Mouse (Mus musculus): ENCODE results near the gene Sod3. TPM values are rescaled to one million over a fixed set of nuclear protein-coding genes. Genes with fewer than 3 reads are reported as not detected.

Sod3 gene
- polyA plus RNA-seq, 1 experiment from 2014 or later: 71.0 TPM

DNA sequence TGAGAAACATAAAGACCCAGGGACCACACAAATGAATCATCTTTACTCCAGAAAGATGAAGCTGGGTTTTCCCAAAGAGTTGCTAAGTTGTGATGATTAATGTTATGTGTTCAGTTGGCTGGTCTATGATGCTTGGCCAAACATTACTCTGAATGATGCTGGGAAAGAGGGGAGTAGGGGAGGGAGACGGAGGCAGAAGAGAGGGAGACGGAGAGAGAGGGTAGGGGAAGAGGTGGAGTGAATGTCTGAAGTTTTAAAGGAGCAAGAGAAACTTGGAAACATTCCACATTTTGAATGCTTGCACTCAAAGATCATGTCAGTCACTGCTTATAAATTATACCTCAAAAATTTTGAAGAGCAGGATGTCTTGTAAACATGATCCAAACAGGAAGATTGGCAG lies 16.7 kb upstream of the Sod3 start:
- H3K27ac ChIP-seq: no peak overlapping the region
- no peaks in the 10 kb centered on the region for H3K36me3 ChIP-seq (ENCODE audit: insufficient read depth, low read length)
- H3K4me2 ChIP-seq (ENCODE audit: low read length): no peak overlapping the region
- 56% methylated on average over 2 of the region's 2 CpGs for WGBS
- no peak for TF ChIP-seq CTCF (IDR thresholded peaks at IDR 0.05; ENCODE audit: low read depth)
- H3K4me1 ChIP-seq (replicated peaks; ENCODE audit: insufficient read depth, low read length): no peaks in the 10 kb centered on the region
- H3K9me3 ChIP-seq (replicated peaks; ENCODE audit: low read length): no peaks in the 10 kb centered on the region
- ATAC-seq (replicated peaks; ENCODE audit: low FRiP score, low read depth): no peak
- H3K27me3 ChIP-seq (ENCODE audit: insufficient read depth, low read length): no peaks in the 10 kb centered on the region
- H3K9ac ChIP-seq (ENCODE audit: low read depth, low read length): no peak overlapping the region
- H3K4me3 ChIP-seq (replicated peaks; ENCODE audit: low read depth, low read length): no peak overlapping the region
- DNase-seq (ENCODE audit: low spot score): no peak

DNA sequence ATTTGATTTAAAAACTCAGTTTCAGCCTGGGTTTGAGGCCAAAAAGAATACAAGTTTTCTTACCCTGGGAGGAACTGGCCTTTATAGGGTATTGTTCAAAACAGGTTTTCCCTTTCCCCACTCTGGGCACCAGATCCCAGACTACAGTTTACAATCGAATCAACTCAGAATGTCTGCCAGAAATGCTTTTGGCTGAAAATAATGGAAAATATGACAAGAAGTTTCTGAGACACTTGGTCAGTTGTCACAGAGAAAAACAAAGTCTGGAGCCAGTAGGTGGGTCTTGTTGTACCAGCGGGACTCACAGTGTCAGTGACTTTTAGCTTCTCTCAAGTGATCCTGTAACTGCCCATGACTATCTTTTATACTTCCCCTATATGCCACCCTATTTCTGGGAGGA lies 13.1 kb upstream of the Sod3 start:
- ATAC-seq (replicated peaks; ENCODE audit: low FRiP score, low read depth): no peak

DNA sequence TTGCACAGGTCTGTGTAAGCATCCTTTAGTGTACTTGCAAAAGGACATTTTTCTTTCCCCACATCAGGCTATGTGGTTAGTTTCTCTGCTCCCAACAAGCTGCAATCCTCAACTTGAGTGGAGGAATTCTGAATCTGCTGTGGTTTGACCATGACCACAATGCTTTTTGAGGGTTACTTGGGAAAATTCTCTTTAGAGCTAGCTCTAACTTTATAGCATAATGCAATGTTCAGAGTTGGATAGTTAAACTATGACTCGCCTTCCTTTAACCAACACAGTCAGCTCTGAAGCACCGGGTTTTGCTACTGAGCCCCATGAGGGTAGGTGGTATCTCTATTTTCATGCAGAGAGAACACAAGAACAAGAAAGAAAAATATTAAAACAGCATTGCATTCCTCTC lies 12.0 kb upstream of the Sod3 start:
- H3K4me1 ChIP-seq (replicated peaks; ENCODE audit: insufficient read depth, low read length): no peaks in the 10 kb centered on the region
- no peaks in the 10 kb centered on the region for H3K36me3 ChIP-seq (ENCODE audit: insufficient read depth, low read length)
- no peak for TF ChIP-seq CTCF (IDR thresholded peaks at IDR 0.05; ENCODE audit: low read depth)
- H3K9me3 ChIP-seq (replicated peaks; ENCODE audit: low read length): no peaks in the 10 kb centered on the region
- ATAC-seq (replicated peaks; ENCODE audit: low FRiP score, low read depth) (no peak), DNase-seq (ENCODE audit: low spot score) (no peak)
- H3K27ac ChIP-seq: no peak overlapping the region
- H3K4me2 ChIP-seq (ENCODE audit: low read length): no peak overlapping the region
- 85% methylated on average over 2 of the region's 2 CpGs for WGBS
- no peaks in the 10 kb centered on the region for H3K27me3 ChIP-seq (ENCODE audit: insufficient read depth, low read length)
- no peak overlapping the region for H3K9ac ChIP-seq (ENCODE audit: low read depth, low read length)
- no peak overlapping the region for H3K4me3 ChIP-seq (replicated peaks; ENCODE audit: low read depth, low read length)

More for the DNA sequence above, 13.1 kb upstream of the Sod3 start:
- H3K27ac ChIP-seq: no peak overlapping the region
- TF ChIP-seq CTCF (IDR thresholded peaks at IDR 0.05; ENCODE audit: low read depth): no peak
- H3K9me3 ChIP-seq (replicated peaks; ENCODE audit: low read length): no peaks in the 10 kb centered on the region
- 89% methylated on average over 2 of the region's 2 CpGs for WGBS
- H3K36me3 ChIP-seq (ENCODE audit: insufficient read depth, low read length): no peaks in the 10 kb centered on the region
- H3K4me2 ChIP-seq (ENCODE audit: low read length): no peak overlapping the region
- H3K9ac ChIP-seq (ENCODE audit: low read depth, low read length): no peak overlapping the region
- H3K27me3 ChIP-seq (ENCODE audit: insufficient read depth, low read length): no peaks in the 10 kb centered on the region
- H3K4me3 ChIP-seq (replicated peaks; ENCODE audit: low read depth, low read length): no peak overlapping the region
- no peaks in the 10 kb centered on the region for H3K4me1 ChIP-seq (replicated peaks; ENCODE audit: insufficient read depth, low read length)
- DNase-seq (ENCODE audit: low spot score): no peak

DNA sequence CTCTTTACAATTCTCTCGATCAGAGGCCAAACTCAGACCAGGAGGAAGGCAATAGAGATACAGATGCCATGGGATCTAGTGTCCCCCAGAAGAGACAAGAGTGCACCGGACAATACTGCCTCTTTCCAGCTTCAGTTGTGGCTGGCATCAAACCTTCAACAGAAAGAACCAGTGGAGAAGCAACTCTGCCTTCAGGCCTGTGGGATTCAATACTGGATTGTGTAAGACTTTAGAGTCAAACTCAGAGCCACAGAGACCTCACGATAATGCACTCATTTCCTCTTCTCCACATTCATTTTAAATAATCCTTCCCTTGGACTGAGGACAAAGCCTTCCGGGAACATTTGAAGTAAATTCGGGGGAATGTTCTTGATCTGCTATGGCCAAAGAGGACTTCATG lies 10.9 kb upstream of the Sod3 start:
- no peak for DNase-seq (ENCODE audit: low spot score)
- ATAC-seq (replicated peaks; ENCODE audit: low FRiP score, low read depth): no peak
- H3K4me1 ChIP-seq (replicated peaks; ENCODE audit: insufficient read depth, low read length): no peaks in the 10 kb centered on the region

DNA sequence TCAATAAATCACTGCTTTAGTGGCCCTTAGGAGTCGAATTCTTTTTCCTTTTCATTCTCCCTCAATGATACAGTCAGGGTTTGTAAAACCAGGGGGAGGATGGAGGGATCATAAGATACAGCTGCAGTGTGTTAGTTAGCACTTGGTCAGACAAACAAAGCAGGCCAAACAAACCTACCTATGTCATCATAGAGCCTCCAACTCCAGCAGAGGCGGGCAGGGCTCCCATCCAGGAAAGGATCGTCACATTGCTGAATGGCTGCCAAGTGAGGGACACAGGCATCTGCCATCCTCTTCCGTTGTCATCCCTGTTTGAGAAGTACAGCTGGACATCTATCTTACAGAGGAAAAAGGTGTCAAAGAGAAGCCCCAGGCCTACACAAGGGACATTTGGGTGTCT lies 9.2 kb upstream of the Sod3 start:
- H3K27me3 ChIP-seq (ENCODE audit: insufficient read depth, low read length): no peaks in the 10 kb centered on the region
- H3K27ac ChIP-seq: no peak overlapping the region
- ATAC-seq (replicated peaks; ENCODE audit: low FRiP score, low read depth) (no peak), DNase-seq (ENCODE audit: low spot score) (no peak)
- H3K9ac ChIP-seq (ENCODE audit: low read depth, low read length): no peak overlapping the region
- no peak overlapping the region for H3K4me3 ChIP-seq (replicated peaks; ENCODE audit: low read depth, low read length)
- no peaks in the 10 kb centered on the region for H3K36me3 ChIP-seq (ENCODE audit: insufficient read depth, low read length)
- H3K4me2 ChIP-seq (ENCODE audit: low read length): no peak overlapping the region
- TF ChIP-seq CTCF (IDR thresholded peaks at IDR 0.05; ENCODE audit: low read depth): no peak
- no peaks in the 10 kb centered on the region for H3K9me3 ChIP-seq (replicated peaks; ENCODE audit: low read length)
- no peaks in the 10 kb centered on the region for H3K4me1 ChIP-seq (replicated peaks; ENCODE audit: insufficient read depth, low read length)
- 55% methylated on average over 4 of the region's 4 CpGs for WGBS

More for the DNA sequence above, 10.9 kb upstream of the Sod3 start:
- no peak overlapping the region for H3K4me2 ChIP-seq (ENCODE audit: low read length)
- no peaks in the 10 kb centered on the region for H3K9me3 ChIP-seq (replicated peaks; ENCODE audit: low read length)
- TF ChIP-seq CTCF (IDR thresholded peaks at IDR 0.05; ENCODE audit: low read depth): no peak
- no peaks in the 10 kb centered on the region for H3K27me3 ChIP-seq (ENCODE audit: insufficient read depth, low read length)
- WGBS: 86% methylated on average over 5 of the region's 5 CpGs
- no peak overlapping the region for H3K4me3 ChIP-seq (replicated peaks; ENCODE audit: low read depth, low read length)
- no peak overlapping the region for H3K27ac ChIP-seq
- no peaks in the 10 kb centered on the region for H3K36me3 ChIP-seq (ENCODE audit: insufficient read depth, low read length)
- H3K9ac ChIP-seq (ENCODE audit: low read depth, low read length): no peak overlapping the region

DNA sequence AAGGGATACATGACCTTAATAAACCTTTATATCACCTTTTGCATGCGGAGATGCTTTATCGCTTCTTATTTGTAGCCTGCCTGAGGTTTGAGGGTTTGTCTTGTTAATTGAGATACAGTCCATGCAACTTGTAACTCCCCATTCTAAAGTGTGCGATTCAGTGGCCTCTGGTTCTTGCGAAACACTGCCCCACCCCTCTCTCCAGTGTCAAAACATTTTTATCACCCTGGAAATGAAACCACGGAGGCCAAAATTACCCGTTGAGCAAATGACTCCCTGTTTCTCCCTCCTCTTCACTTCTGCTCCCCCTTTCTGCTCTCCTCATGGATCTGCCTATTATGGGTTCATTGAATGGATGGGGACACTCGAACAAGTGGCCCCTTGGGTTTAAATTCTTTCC lies 8.0 kb upstream of the Sod3 start:
- Histone ChIP-seq H3K9ac (ENCODE audit: low read depth, low read length) (no peak overlapping the region), H3K27me3 (ENCODE audit: insufficient read depth, low read length) (no peaks in the 10 kb centered on the region), H3K4me2 (ENCODE audit: low read length) (no peak overlapping the region), H3K36me3 (ENCODE audit: insufficient read depth, low read length) (no peaks in the 10 kb centered on the region), H3K4me3 (replicated peaks; ENCODE audit: low read depth, low read length) (no peak overlapping the region), H3K9me3 (replicated peaks; ENCODE audit: low read length) (no peaks in the 10 kb centered on the region), H3K4me1 (replicated peaks; ENCODE audit: insufficient read depth, low read length) (no peaks in the 10 kb centered on the region), H3K27ac (no peak overlapping the region)
- 79% methylated on average over 7 of the region's 7 CpGs for WGBS
- DNase-seq (ENCODE audit: low spot score) (no peak), ATAC-seq (replicated peaks; ENCODE audit: low FRiP score, low read depth) (no peak)
- TF ChIP-seq CTCF (IDR thresholded peaks at IDR 0.05; ENCODE audit: low read depth): no peak

DNA sequence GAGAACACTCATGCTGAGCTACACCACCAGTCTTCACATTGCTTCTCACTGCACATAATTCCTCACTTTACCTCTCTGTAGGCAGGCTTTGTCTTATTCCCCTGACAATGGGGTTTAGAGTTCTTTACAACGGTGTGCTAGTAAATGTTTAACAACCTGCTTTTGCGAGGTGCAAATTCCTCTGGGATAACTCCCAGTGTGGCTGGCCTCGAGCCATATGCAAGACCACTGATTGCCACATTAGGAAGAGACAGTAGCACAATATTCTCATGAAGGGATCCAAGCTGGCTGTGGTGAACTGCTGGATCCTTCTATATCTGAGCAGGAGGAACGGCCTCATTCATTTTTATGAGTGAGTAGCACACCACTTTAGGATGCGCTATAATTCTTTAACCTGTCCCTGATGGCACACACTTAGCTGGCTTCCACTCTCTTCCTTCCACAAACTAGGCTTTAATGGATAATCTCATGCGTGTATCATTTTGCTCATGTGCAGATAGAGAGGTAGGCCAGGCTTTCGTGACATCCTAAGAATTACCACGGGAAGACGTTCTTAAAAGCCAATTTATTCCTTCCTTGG lies 6.3 kb upstream of the Sod3 start:
- Histone ChIP-seq H3K9ac (ENCODE audit: low read depth, low read length) (no peak overlapping the region), H3K4me1 (replicated peaks; ENCODE audit: insufficient read depth, low read length) (no peaks in the 10 kb centered on the region), H3K9me3 (replicated peaks; ENCODE audit: low read length) (no peaks in the 10 kb centered on the region), H3K4me3 (replicated peaks; ENCODE audit: low read depth, low read length) (no peak overlapping the region), H3K36me3 (ENCODE audit: insufficient read depth, low read length) (no peaks in the 10 kb centered on the region), H3K27ac (no peak overlapping the region), H3K27me3 (ENCODE audit: insufficient read depth, low read length) (no peaks in the 10 kb centered on the region), H3K4me2 (ENCODE audit: low read length) (no peak overlapping the region)
- ATAC-seq (replicated peaks; ENCODE audit: low FRiP score, low read depth): no peak
- no peak for TF ChIP-seq CTCF (IDR thresholded peaks at IDR 0.05; ENCODE audit: low read depth)
- 47% methylated on average over 9 of the region's 9 CpGs for WGBS
- DNase-seq (ENCODE audit: low spot score): no peak

All from kidney, postnatal 0 days (tissue).